Mouse (Mus musculus) urinary bladder, postnatal 10 days (tissue): ENCODE measurements at regions not wholly inside any gene's neighbourhood (a gene's known extent, or its start where the extent isn't known, plus 50 kb on each side); places are given as distances from the start of the nearest gene placed in this dataset.

Experiments
- DNase-seq: peaks from one replicate; pipeline ENCODE4 v3.0.0; 2022; ENCODE audit warnings: low spot score

GRCm38 (mm10) chr16:55447581-55447980 is 149.8 kb upstream of the Zpld1 start:
- no peak for DNase-seq

DNA sequence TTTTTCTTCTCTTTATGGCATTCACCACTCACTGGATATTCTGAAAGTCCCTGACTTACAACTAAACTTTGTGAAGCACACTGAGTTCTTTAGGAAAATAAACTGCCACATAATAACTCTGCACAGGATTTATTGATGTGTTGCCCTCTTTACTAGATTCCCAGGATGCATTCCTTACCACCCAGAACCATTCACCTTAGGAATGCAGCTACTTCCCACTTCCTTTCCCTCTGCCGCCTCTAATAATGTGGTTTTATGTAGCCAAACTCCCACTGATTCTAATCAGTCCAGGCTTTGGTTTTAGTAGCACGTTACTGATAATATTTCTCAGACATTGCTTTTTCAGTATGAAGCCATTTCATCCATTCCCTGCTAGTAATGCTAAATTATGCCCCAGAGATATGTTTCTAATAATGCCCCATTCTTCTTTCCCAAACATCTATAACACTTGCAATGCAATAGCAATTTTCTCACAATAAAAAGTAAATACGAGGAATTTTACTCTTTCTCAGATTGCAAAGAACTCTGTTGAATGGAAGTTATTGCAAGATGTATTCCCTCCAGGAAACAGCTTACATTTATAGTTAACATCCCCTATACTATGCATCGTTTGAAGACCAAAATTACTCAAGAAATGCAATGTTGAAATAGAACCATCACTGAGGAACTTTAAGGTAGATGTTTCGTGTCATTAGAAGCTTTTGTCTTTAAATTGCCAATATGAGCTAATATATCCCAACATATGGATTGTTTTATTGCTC is 145.2 kb upstream of the Zpld1 start:
- DNase-seq, result no peak

- no peak for DNase-seq
Measured at GRCm38 (mm10) chr16:55435139-55435968, 137.6 kb upstream of the Zpld1 start.

- DNase-seq, result no peak
Measured at GRCm38 (mm10) chr16:55421569-55422342, 124.0 kb upstream of the Zpld1 start.

GRCm38 (mm10) chr16:55420876-55421568 is 123.2 kb upstream of the Zpld1 start:
- DNase-seq, result no peak

DNA sequence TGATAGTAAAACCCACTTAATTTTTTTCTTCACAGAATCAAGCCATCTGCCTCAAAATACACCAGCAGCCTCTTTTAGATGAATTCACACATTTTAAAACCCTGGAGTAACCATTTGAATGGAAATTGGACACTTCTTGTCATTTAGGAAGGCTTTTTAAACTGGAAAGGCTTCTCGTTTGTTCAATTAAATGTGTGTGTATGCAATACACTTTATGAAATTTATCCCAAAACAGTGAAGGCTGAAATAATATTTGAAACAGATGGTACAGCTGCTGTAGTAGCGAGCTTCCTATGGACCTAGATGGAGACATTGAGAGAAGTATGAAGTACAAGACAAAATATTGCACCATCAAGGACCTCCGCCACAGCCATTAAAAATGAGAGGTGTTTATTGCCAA is 121.1 kb upstream of the Zpld1 start:
- no peak for DNase-seq

GRCm38 (mm10) chr16:55400818-55401217 is 103.0 kb upstream of the Zpld1 start:
- no peak for DNase-seq

GRCm38 (mm10) chr16:55394864-55395263 is 97.1 kb upstream of the Zpld1 start:
- no peak for DNase-seq

GRCm38 (mm10) chr16:55390400-55390799 is 92.6 kb upstream of the Zpld1 start:
- no peak for DNase-seq

GRCm38 (mm10) chr16:55379996-55380395 is 82.2 kb upstream of the Zpld1 start:
- no peak for DNase-seq

GRCm38 (mm10) chr16:55379189-55379588 is 81.4 kb upstream of the Zpld1 start:
- DNase-seq, result no peak

GRCm38 (mm10) chr16:55378701-55379100 is 80.9 kb upstream of the Zpld1 start:
- no peak for DNase-seq

DNA sequence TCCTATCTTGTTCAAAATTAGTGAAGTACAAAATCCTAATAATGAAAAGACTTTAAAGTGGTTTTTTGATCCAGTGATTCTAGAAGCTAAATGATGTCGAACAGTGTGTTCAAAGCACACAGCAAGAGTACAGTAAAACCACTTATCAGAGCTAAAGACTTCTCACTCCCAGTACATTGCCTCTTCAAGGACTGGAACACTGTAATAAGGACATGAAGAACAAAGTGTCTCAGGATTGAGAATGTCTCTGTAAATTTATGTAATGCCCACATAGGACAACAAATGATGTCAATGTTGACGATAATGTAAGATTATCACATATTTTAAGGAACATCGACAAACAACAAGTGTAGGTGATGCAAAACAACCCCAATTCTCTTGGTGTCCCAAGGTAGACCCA is 78.1 kb upstream of the Zpld1 start:
- DNase-seq, result no peak

DNA sequence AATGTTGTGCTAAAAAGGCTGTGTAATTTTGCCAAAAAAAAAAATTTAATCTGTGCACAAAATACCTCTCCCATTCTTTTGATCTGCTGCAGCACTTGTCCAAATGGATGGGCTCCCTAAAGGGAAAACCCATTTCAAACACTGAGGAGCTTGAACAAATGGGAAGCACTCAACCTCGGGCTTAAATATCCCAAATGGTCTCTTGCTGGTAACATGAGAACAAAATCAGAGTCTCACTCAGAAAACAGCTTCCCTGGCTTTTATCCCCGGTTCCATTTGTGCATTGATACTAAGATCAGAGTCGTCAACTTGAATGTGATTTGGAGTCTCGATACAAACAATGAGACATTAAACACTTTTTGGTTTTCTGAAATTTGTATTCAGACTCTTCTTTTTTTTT is 59.9 kb upstream of the Zpld1 start:
- no peak for DNase-seq

GRCm38 (mm10) chr16:55356097-55356496 is 58.3 kb upstream of the Zpld1 start:
- DNase-seq, result no peak
